Mouse (Mus musculus) brown adipose tissue, adult 24 weeks (tissue): ENCODE measurements at regions not wholly inside any gene's neighbourhood (a gene's known extent, or its start where the extent isn't known, plus 50 kb on each side); places are given as distances from the start of the nearest gene placed in this dataset.

Experiments used
- H3K27ac ChIP-seq: fragments of 200-500 bp; replicated peaks from 2 replicates; pipeline ENCODE4 v1.5.1; 2012; ENCODE audit warnings: low read depth, mild to moderate bottlenecking, low read length
- H3K4me1 ChIP-seq: fragments of 200-500 bp; 2 replicates; pipeline ENCODE4 v1.6.1; 2012; ENCODE audit warnings: low read length, mixed read lengths; ENCODE audit not compliant: control insufficient read depth, insufficient read depth, insufficient read length
- H3K4me3 ChIP-seq: fragments of 200-500 bp; 2 replicates; pipeline ENCODE4 v1.5.1; 2012; ENCODE audit warnings: low read depth, mild to moderate bottlenecking, low read length, moderate library complexity; ENCODE audit not compliant: insufficient read depth

GRCm38 (mm10) chr12:109892834-109893233 is 292.7 kb upstream of the Rtl1 start:
- Histone ChIP-seq H3K4me3 (no peak overlapping the region), H3K27ac (no peak overlapping the region), H3K4me1 (0 out of 2 replicates have a peak, but pooled peaks cover 3% of the 10 kb centered on the region)

- Histone ChIP-seq H3K4me1 (0 out of 2 replicates have a peak, but pooled peaks cover 3% of the 10 kb centered on the region), H3K27ac (no peak overlapping the region), H3K4me3 (no peak overlapping the region)
These were observed 293.5 kb upstream of the Rtl1 start for GRCm38 (mm10) chr12:109893657-109894056.

GRCm38 (mm10) chr12:109895389-109895788 is 295.3 kb upstream of the Rtl1 start:
- Histone ChIP-seq H3K27ac (no peak overlapping the region), H3K4me1 (0 out of 2 replicates have a peak, but pooled peaks cover 3% of the 10 kb centered on the region), H3K4me3 (no peak overlapping the region)

GRCm38 (mm10) chr12:109896397-109896796 is 296.3 kb upstream of the Rtl1 start:
- H3K4me1 ChIP-seq = 0 out of 2 replicates have a peak, but pooled peaks cover 3% of the 10 kb centered on the region
- H3K27ac ChIP-seq = no peak overlapping the region
- no peak overlapping the region for H3K4me3 ChIP-seq

GRCm38 (mm10) chr12:109896906-109897305 is 296.8 kb upstream of the Rtl1 start:
- Histone ChIP-seq H3K4me1 (0 out of 2 replicates have a peak, but pooled peaks cover 3% of the 10 kb centered on the region), H3K4me3 (no peak overlapping the region), H3K27ac (no peak overlapping the region)

GRCm38 (mm10) chr12:109897861-109898385 is 297.8 kb upstream of the Rtl1 start:
- Histone ChIP-seq H3K27ac (no peak overlapping the region), H3K4me1 (0 out of 2 replicates have a peak, but pooled peaks cover 3% of the 10 kb centered on the region), H3K4me3 (no peak overlapping the region)

- H3K4me1 ChIP-seq = 0 out of 2 replicates have a peak, but pooled peaks cover 3% of the 10 kb centered on the region
- no peak overlapping the region for H3K4me3 ChIP-seq
- H3K27ac ChIP-seq = no peak overlapping the region
These were observed 299.3 kb upstream of the Rtl1 start for GRCm38 (mm10) chr12:109899420-109899819.

GRCm38 (mm10) chr12:109910966-109911495 is 310.9 kb upstream of the Rtl1 start:
- Histone ChIP-seq H3K4me1 (no peaks in the 10 kb centered on the region), H3K4me3 (no peak overlapping the region), H3K27ac (no peak overlapping the region)

- Histone ChIP-seq H3K4me1 (no peaks in the 10 kb centered on the region), H3K4me3 (no peak overlapping the region), H3K27ac (no peak overlapping the region)
These were observed 311.4 kb upstream of the Rtl1 start for GRCm38 (mm10) chr12:109911506-109911905.

GRCm38 (mm10) chr12:109917761-109918160 is 317.6 kb upstream of the Rtl1 start:
- Histone ChIP-seq H3K27ac (no peak overlapping the region), H3K4me3 (no peak overlapping the region), H3K4me1 (no peaks in the 10 kb centered on the region)

GRCm38 (mm10) chr12:109918901-109919300 is 318.8 kb upstream of the Rtl1 start:
- Histone ChIP-seq H3K4me3 (no peak overlapping the region), H3K27ac (no peak overlapping the region), H3K4me1 (no peaks in the 10 kb centered on the region)

- Histone ChIP-seq H3K27ac (no peak overlapping the region), H3K4me1 (no peaks in the 10 kb centered on the region), H3K4me3 (no peak overlapping the region)
These were observed 322.0 kb upstream of the Rtl1 start for GRCm38 (mm10) chr12:109922111-109922510.

- Histone ChIP-seq H3K4me3 (no peak overlapping the region), H3K27ac (no peak overlapping the region), H3K4me1 (no peaks in the 10 kb centered on the region)
These were observed 325.7 kb upstream of the Rtl1 start for GRCm38 (mm10) chr12:109925866-109926265.

GRCm38 (mm10) chr12:109926643-109927042 is 326.5 kb upstream of the Rtl1 start:
- Histone ChIP-seq H3K4me1 (no peaks in the 10 kb centered on the region), H3K4me3 (no peak overlapping the region), H3K27ac (no peak overlapping the region)

- H3K4me3 ChIP-seq = no peak overlapping the region
- H3K27ac ChIP-seq = no peak overlapping the region
- no peaks in the 10 kb centered on the region; the same call in 1 of the 2 replicates for H3K4me1 ChIP-seq
These were observed 332.7 kb upstream of the Dio3 start for GRCm38 (mm10) chr12:109946179-109946578.

- H3K4me3 ChIP-seq = no peak overlapping the region
- H3K27ac ChIP-seq = no peak overlapping the region
- H3K4me1 ChIP-seq = no peaks in the 10 kb centered on the region; the same call in 1 of the 2 replicates
These were observed 331.9 kb upstream of the Dio3 start for GRCm38 (mm10) chr12:109946936-109947335.
